Mouse (Mus musculus): ENCODE measurements at regions not wholly inside any gene's neighbourhood (a gene's known extent, or its start where the extent isn't known, plus 50 kb on each side); places are given as distances from the start of the nearest gene placed in this dataset.

DNA sequence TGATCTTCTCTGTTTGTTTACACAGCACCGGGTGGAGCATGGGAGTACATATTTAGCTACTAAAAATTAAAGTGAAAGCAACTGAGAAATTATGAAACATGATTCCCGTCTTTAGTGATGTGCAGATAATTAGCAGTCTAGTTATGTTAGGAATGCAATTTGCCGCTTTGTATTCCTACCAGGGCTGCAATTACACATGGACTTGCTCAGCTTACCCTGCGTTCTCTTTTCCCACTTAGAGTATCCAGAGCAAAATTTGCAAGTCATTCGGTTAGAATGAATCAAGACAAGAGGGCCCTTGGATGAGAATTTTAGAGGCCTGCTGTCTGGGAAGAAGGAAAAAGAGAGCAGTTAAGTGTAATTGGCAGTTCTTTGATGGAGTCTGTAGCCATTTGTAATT is 126.0 kb upstream of the Gpr149 start:
- 79% methylated on average over 5 of the region's 5 CpGs for WGBS
- no peak overlapping the region for H3K27ac ChIP-seq (ENCODE audit: low read length)
- no peaks in the 10 kb centered on the region for H3K36me3 ChIP-seq (ENCODE audit: control insufficient read depth, insufficient read depth, low read length)
- peaks cover 2% of the 10 kb centered on the region; the same call in 1 of the 2 replicates for H3K4me1 ChIP-seq (ENCODE audit: control insufficient read depth, insufficient read depth, low read length)
- no peak for ATAC-seq
- H3K4me3 ChIP-seq (ENCODE audit: low read depth, low read length), result no peak overlapping the region
- no peak overlapping the region for H3K4me2 ChIP-seq (ENCODE audit: low read length)
- no peak overlapping the region for H3K9ac ChIP-seq (ENCODE audit: low read depth, low read length)
- no peaks in the 10 kb centered on the region for H3K27me3 ChIP-seq (ENCODE audit: control insufficient read depth, insufficient read depth, low read depth, low read length)
- H3K9me3 ChIP-seq (replicated peaks; ENCODE audit: control insufficient read depth, low read length, poor library complexity, severe bottlenecking), result no peaks in the 10 kb centered on the region

DNA sequence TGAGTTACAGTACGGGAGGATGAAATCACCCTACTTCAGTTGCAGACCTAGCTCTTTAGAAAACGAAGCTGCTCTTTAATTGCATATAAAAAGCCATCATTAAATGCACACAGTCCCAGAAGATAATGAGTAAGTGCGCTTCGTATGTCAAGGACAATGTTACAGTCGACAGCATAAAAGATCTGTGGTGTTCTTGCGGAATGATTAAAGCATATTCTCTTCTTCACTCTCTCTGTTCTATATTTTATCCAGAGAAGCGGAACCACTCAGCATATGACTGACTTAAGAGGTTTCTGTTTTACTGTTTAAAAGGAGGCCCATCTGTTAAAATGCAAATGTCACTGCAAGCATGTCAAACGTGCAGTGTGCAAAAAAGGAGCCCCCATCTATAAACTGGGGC is 121.0 kb upstream of the Gpr149 start:
- ATAC-seq, result peak; percentile 72
- H3K9ac ChIP-seq (ENCODE audit: low read depth, low read length), result no peak overlapping the region
- 49% methylated on average over 8 of the region's 8 CpGs for WGBS
- H3K27ac ChIP-seq (ENCODE audit: low read length), result no peak overlapping the region
- H3K4me2 ChIP-seq (ENCODE audit: low read length), result no peak overlapping the region
- H3K27me3 ChIP-seq (ENCODE audit: control insufficient read depth, insufficient read depth, low read depth, low read length), result no peaks in the 10 kb centered on the region
- H3K4me3 ChIP-seq (ENCODE audit: low read depth, low read length), result no peak overlapping the region
- no peaks in the 10 kb centered on the region for H3K36me3 ChIP-seq (ENCODE audit: control insufficient read depth, insufficient read depth, low read length)
- H3K9me3 ChIP-seq (replicated peaks; ENCODE audit: control insufficient read depth, low read length, poor library complexity, severe bottlenecking), result no peaks in the 10 kb centered on the region
- H3K4me1 ChIP-seq (ENCODE audit: control insufficient read depth, insufficient read depth, low read length), result no peaks in the 10 kb centered on the region

DNA sequence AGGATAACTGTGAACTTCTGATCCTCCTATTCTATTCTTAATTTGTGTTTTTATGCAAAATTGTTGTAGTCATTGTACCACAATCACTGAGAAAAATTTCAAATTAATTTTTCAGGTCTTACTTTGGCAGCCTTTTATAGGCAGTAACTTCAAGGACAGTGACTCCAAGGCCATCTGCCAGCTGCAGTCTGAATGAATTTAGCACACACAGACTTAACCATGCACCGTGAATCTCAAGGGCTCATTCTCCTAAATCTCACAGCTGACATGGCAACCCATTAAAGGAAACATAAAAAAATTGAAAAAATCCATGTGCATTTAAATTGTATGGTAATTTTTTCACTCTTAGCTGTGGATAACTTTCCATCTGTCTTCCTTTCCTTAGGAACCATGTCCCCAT is 111.9 kb upstream of the Gpr149 start:
- 0 out of 2 replicates have a peak, but pooled peaks have one; percentile 67 for ATAC-seq
- 43% methylated on average over 1 of the region's 1 CpGs for WGBS
- Histone ChIP-seq H3K27me3 (ENCODE audit: control insufficient read depth, insufficient read depth, low read depth, low read length) (no peaks in the 10 kb centered on the region), H3K4me1 (ENCODE audit: control insufficient read depth, insufficient read depth, low read length) (0 out of 2 replicates have a peak, but pooled peaks cover 2% of the 10 kb centered on the region), H3K9ac (ENCODE audit: low read depth, low read length) (no peak overlapping the region), H3K4me2 (ENCODE audit: low read length) (no peak overlapping the region), H3K4me3 (ENCODE audit: low read depth, low read length) (no peak overlapping the region), H3K9me3 (replicated peaks; ENCODE audit: control insufficient read depth, low read length, poor library complexity, severe bottlenecking) (no peaks in the 10 kb centered on the region), H3K36me3 (ENCODE audit: control insufficient read depth, insufficient read depth, low read length) (no peaks in the 10 kb centered on the region), H3K27ac (ENCODE audit: low read length) (no peak overlapping the region)

DNA sequence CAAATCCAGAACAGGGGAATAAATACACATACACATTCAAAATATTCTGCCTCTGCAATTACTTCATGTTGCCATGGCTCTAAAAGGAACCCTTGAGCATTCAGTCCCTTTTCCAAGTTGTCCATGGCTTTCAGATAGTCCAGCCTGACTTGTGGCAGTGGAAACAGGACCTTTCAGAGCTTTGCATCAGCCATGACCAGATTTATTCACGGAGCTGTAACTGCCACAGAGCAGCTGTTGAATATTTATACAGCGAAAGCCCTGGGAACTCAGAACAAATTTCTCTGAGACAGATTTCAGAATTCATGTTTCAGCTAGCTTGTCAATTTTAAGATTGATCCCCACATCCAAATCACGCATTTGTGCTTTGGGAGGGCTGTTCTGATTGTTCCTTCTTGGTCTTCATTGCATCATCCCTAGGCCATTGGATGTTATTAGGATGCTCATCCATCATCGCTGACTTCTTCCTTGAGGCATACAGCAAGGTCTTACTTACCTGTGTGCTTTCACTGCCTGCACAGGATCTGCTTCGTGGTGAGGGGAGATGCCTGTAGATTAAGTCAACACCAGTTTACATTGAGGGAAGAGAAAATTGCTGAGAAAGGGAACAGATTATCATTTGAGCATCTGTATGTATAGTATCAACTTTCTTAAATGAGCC is 110.5 kb upstream of the Gpr149 start:
- WGBS, result 70% methylated on average over 5 of the region's 5 CpGs

More for the DNA sequence above, 110.5 kb upstream of the Gpr149 start:
- H3K9me3 ChIP-seq (replicated peaks; ENCODE audit: control insufficient read depth, low read length, poor library complexity, severe bottlenecking), result no peaks in the 10 kb centered on the region
- ATAC-seq, result peak; percentile 67; the same call in 1 of the 2 replicates
- H3K9ac ChIP-seq (ENCODE audit: low read depth, low read length), result no peak overlapping the region
- H3K36me3 ChIP-seq (ENCODE audit: control insufficient read depth, insufficient read depth, low read length), result no peaks in the 10 kb centered on the region
- no peak overlapping the region for H3K4me3 ChIP-seq (ENCODE audit: low read depth, low read length)
- H3K27ac ChIP-seq (ENCODE audit: low read length), result no peak overlapping the region
- H3K4me2 ChIP-seq (ENCODE audit: low read length), result no peak overlapping the region
- no peaks in the 10 kb centered on the region for H3K27me3 ChIP-seq (ENCODE audit: control insufficient read depth, insufficient read depth, low read depth, low read length)
- H3K4me1 ChIP-seq (ENCODE audit: control insufficient read depth, insufficient read depth, low read length), result 0 out of 2 replicates have a peak, but pooled peaks cover 2% of the 10 kb centered on the region
